Comparison of ENCODE assay signal across 8 mouse cellular contexts in the genomic region with DNA sequence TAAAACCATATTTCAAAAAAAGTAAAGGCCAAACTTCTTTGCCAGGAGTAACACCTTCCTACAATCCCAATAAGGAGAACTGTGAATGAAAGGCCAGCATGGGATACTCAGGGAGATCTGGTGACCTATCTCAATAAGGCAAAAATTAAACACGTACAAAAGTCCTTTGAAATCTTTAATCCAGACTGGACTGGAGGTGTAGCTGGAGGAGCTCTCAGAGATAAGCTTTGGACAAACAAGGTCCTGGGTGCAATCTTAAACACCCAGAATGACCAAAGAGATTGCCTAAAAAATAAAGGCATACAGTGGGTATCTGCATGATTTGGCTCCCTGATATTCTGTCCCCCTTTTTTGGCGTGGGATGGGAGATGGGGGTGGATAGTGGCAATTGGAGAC. TPM values are rescaled to one million over a fixed set of nuclear protein-coding genes. Genes with fewer than 3 reads are reported as not detected.
DNase-seq lines count a peak whose midpoint lies in the region; ATAC-seq and TF ChIP-seq lines count a peak whose summit lies in the region.

No protein-coding gene starts in this region.

- WGBS in heart, embryonic 13.5 days = 43% methylated on average over 2 of the region's 2 CpGs
- WGBS in heart, embryonic 16.5 days = 39% methylated on average over 2 of the region's 2 CpGs
- WGBS in macrophage (ENCODE audit: missing documents) = 0% methylated on average over 2 of the region's 2 CpGs

- H3K79me2 ChIP-seq in MEL (ENCODE audit: control insufficient read depth, insufficient read depth, low read length, poor library complexity) = peaks cover 57% of the 10 kb centered on the region
- peaks cover 60% of the 10 kb centered on the region for H3K79me2 ChIP-seq in macrophage (ENCODE audit: inconsistent target)

- no peaks in the 10 kb centered on the region for H3K9me3 ChIP-seq in heart, embryonic 13.5 days
- no peaks in the 10 kb centered on the region for H3K9me3 ChIP-seq in MEL (replicated peaks; ENCODE audit: insufficient read depth, low read length)
- H3K9me3 ChIP-seq in heart, embryonic 16.5 days (replicated peaks; ENCODE audit: control insufficient read depth, low read length) = no peaks in the 10 kb centered on the region

- TF ChIP-seq POLR2A in MEL (IDR thresholded peaks at IDR 0.05; ENCODE audit: control insufficient read depth in 1 of 2, insufficient read depth in 1 of 2, low read depth in 1 of 2, low read length in 2 of 2, poor library complexity in 1 of 2) = no peak

- ATAC-seq in heart, embryonic 13.5 days (ENCODE audit: extremely low read depth, insufficient number of reproducible peaks, low FRiP score, low TSS enrichment) = no peak
- ATAC-seq in heart, embryonic 16.5 days (replicated peaks; ENCODE audit: extremely low read depth, insufficient read depth, low FRiP score) = no peak
- ATAC-seq in monocyte, adult 5-6 weeks (replicated peaks; ENCODE audit: insufficient number of reproducible peaks, low FRiP score, low TSS enrichment, poor library complexity, severe bottlenecking) = no peak

- peaks cover 18% of the 10 kb centered on the region for H3K36me3 ChIP-seq in heart, embryonic 13.5 days
- H3K36me3 ChIP-seq in MEL (ENCODE audit: control insufficient read depth in 1 of 2, insufficient read depth in 2 of 2, low read length in 2 of 2) (peaks cover 22 to 42% of the 10 kb centered on the region in 2 experiments), macrophage (ENCODE audit: inconsistent target) (0 out of 2 replicates have a peak, but pooled peaks cover 1% of the 10 kb centered on the region)
- H3K36me3 ChIP-seq in heart, embryonic 16.5 days (ENCODE audit: control insufficient read depth, insufficient read depth) = 0 out of 2 replicates have a peak, but pooled peaks cover 4% of the 10 kb centered on the region

- no peak for DNase-seq in heart, adult 8-10 months (ENCODE audit: low spot score)
- no peak for DNase-seq in MEL (ENCODE audit: low read depth, low spot score)
- no peak for DNase-seq in embryo, embryonic 9.5 days (ENCODE audit: extremely low spot score)
- no peak for DNase-seq in left cerebral cortex, adult 9 months (ENCODE audit: low spot score in 2 of 2)

- no peak for TF ChIP-seq CTCF in MEL (IDR thresholded peaks at IDR 0.05 in 2 of 3, conservative IDR thresholded peaks at IDR 0.05 in 1 of 3; ENCODE audit: control insufficient read depth in 1 of 3, insufficient read depth in 1 of 3, low read depth in 2 of 3, low read length in 3 of 3, poor library complexity in 1 of 3, severe bottlenecking in 1 of 3)

- no peaks in the 10 kb centered on the region for H3K27me3 ChIP-seq in heart, embryonic 13.5 days (replicated peaks)
- no peaks in the 10 kb centered on the region for H3K27me3 ChIP-seq in MEL (ENCODE audit: control insufficient read depth in 1 of 2, insufficient read depth in 2 of 2, low read length in 2 of 2)
- H3K27me3 ChIP-seq in heart, embryonic 16.5 days (ENCODE audit: control insufficient read depth, insufficient read depth, low read length) = no peaks in the 10 kb centered on the region

- H3K9ac ChIP-seq in heart, embryonic 13.5 days = peak overlapping the region; percentile 98
- peak overlapping the region; percentile 94 for H3K9ac ChIP-seq in MEL (ENCODE audit: control insufficient read depth, low read depth, low read length, poor library complexity, severe bottlenecking)
- H3K9ac ChIP-seq in heart, embryonic 16.5 days (ENCODE audit: low read length) = peak overlapping the region; percentile 99

- peak overlapping the region; percentile 97 for H3K4me3 ChIP-seq in heart, embryonic 13.5 days
- H3K4me3 ChIP-seq in MEL (ENCODE audit: control insufficient read depth in 1 of 2, insufficient read depth in 1 of 2, low read depth in 2 of 2, low read length in 2 of 2) (peak overlapping the region; percentile 78 to 86), macrophage (ENCODE audit: inconsistent target) (peak overlapping the region; percentile 86)
- H3K4me3 ChIP-seq in heart, embryonic 16.5 days (ENCODE audit: low read length) = peak overlapping the region; percentile 97

- peak overlapping the region; percentile 76 for H3K4me2 ChIP-seq in heart, embryonic 13.5 days
- H3K4me2 ChIP-seq in heart, embryonic 16.5 days (ENCODE audit: low read depth, low read length) = peak overlapping the region; percentile 80

- H3K4me1 ChIP-seq in heart, embryonic 13.5 days = peaks cover 64% of the 10 kb centered on the region
- H3K4me1 ChIP-seq in MEL (ENCODE audit: control insufficient read depth in 1 of 2, insufficient read depth in 2 of 2, low read length in 2 of 2) = peaks cover 13 to 27% of the 10 kb centered on the region in 2 experiments
- peaks cover 54% of the 10 kb centered on the region for H3K4me1 ChIP-seq in heart, embryonic 16.5 days (ENCODE audit: control insufficient read depth, insufficient read depth, low read length)

- peak; percentile 36 to 57; a peak in 3 of 4 replicates for TF ChIP-seq EP300 in MEL (IDR thresholded peaks at IDR 0.05; ENCODE audit: low read depth in 1 of 2, low read length in 2 of 2)

- H3K27ac ChIP-seq in heart, embryonic 13.5 days (replicated peaks) = peak overlapping the region; percentile 100
- H3K27ac ChIP-seq in MEL (ENCODE audit: control insufficient read depth, low read depth, low read length) (peak overlapping the region; percentile 100), macrophage (peak overlapping the region; percentile 87)
- H3K27ac ChIP-seq in heart, embryonic 16.5 days (ENCODE audit: low read length) = peak overlapping the region; percentile 100

- TF ChIP-seq RAD21 in MEL (IDR thresholded peaks at IDR 0.05; ENCODE audit: low read depth, low read length) = no peak

TF ChIP-seq in MEL, 35 proteins besides CTCF, POLR2A, EP300 and RAD21 (continues in another document):
- peak; percentile 23; the same call in 1 of the 2 replicates for TF ChIP-seq ZNF384 (IDR thresholded peaks at IDR 0.05; ENCODE audit: low read depth, low read length)
- peak; percentile 41; the same call in 1 of the 2 replicates for TF ChIP-seq GATA1 (IDR thresholded peaks at IDR 0.05; ENCODE audit: low read depth, low read length)
- TF ChIP-seq ETS1 (IDR thresholded peaks at IDR 0.05; ENCODE audit: low read depth, low read length) = 0 out of 2 replicates have a peak, but pooled peaks have one; percentile 7
- no peak; the same call in 1 of the 2 replicates for TF ChIP-seq CHD1 (IDR thresholded peaks at IDR 0.05; ENCODE audit: low read depth, low read length)
- 0 out of 2 replicates have a peak, but pooled peaks have one; percentile 49 for TF ChIP-seq E2F4 (IDR thresholded peaks at IDR 0.05; ENCODE audit: borderline replicate concordance, low read depth, low read length)
- peak; percentile 13 for TF ChIP-seq SMC3 (IDR thresholded peaks at IDR 0.05; ENCODE audit: low read depth, low read length)
- no peak for TF ChIP-seq ELF1 (IDR thresholded peaks at IDR 0.05; ENCODE audit: low read depth, low read length)
- TF ChIP-seq MXI1 (IDR thresholded peaks at IDR 0.05; ENCODE audit: low read depth, low read length) = peak; percentile 55; the same call in 1 of the 2 replicates
- peak; percentile 47; the same call in 1 of the 2 replicates for TF ChIP-seq MAX (IDR thresholded peaks at IDR 0.05; ENCODE audit: low read length)
- TF ChIP-seq ZKSCAN1 (IDR thresholded peaks at IDR 0.05; ENCODE audit: low read depth, low read length) = no peak

RNA-seq across cellular contexts. Expression of a gene that starts 1.4 kb away (rescaled TPM):
- 50.1 and 51.8 TPM in 2 replicates for polyA plus RNA-seq in heart, embryonic 13.5 days (2015; fragmentation: Nextera tagmentation; extraction: Ambion mirVana)
- 100 to 1,000 TPM; 272 to 302 (median 297) TPM for total RNA-seq in heart, adult 8-10 months (2022)
- total RNA-seq in MEL (2012; rRNA removed) = 326 and 348 TPM in 2 replicates
- 100 to 1,000 TPM; 637 to 650 TPM for polyA plus RNA-seq in MEL (2012; ENCODE audit: insufficient read depth in 1 of 2, insufficient read length in 2 of 2, low read depth in 1 of 2, low replicate concordance in 2 of 2, missing spikeins in 1 of 2)
- 56.1 and 71.3 TPM in 2 replicates for polyA plus RNA-seq in heart, embryonic 16.5 days (2015; fragmentation: Nextera tagmentation; extraction: Ambion mirVana)
- 100 to 1,000 TPM in 9 of 26 experiments, 10 to 100 TPM in 17; 27.4 to 173 (median 89.6) TPM for total RNA-seq in macrophage (2018; cell fraction: chromatin; rRNA removed)
- total RNA-seq in macrophage (2018; cell fraction: cytosol; rRNA removed) = 100 to 1,000 TPM; 210 to 576 (median 331) TPM
- total RNA-seq in macrophage (2018; cell fraction: nucleus; rRNA removed) = 100 to 1,000 TPM; 108 to 439 (median 280) TPM
- polyA plus RNA-seq in macrophage (2018) = 217 to 859 TPM (median 380 TPM) in 3 replicates
- 811 to 879 TPM (median 868 TPM) in 3 replicates for total RNA-seq in monocyte, adult 5-6 weeks (2017)

RNA-seq across cellular contexts. Expression of a gene that starts 14.6 kb away (rescaled TPM):
- polyA plus RNA-seq in heart, embryonic 13.5 days (2015; fragmentation: Nextera tagmentation; extraction: Ambion mirVana) = 233 and 270 TPM in 2 replicates
- total RNA-seq in heart, adult 8-10 months (2022) = 100 to 1,000 TPM; 214 to 247 (median 224) TPM
- total RNA-seq in MEL (2012; rRNA removed) = 74.6 and 79.5 TPM in 2 replicates
- polyA plus RNA-seq in MEL (2012; ENCODE audit: insufficient read depth in 1 of 2, insufficient read length in 2 of 2, low read depth in 1 of 2, low replicate concordance in 2 of 2, missing spikeins in 1 of 2) (100 to 1,000 TPM in 1 of 2 experiments, not detected in 1; 160 TPM), macrophage (2018) (39.4 to 69.2 TPM (median 46.2 TPM) in 3 replicates)
- 374 and 420 TPM in 2 replicates for polyA plus RNA-seq in heart, embryonic 16.5 days (2015; fragmentation: Nextera tagmentation; extraction: Ambion mirVana)
- 10 to 100 TPM in 19 of 26 experiments, 1 to 10 TPM in 7; 2.4 to 30.8 (median 18.1) TPM for total RNA-seq in macrophage (2018; cell fraction: chromatin; rRNA removed)
- total RNA-seq in macrophage (2018; cell fraction: cytosol; rRNA removed) = 10 to 100 TPM; 42.4 to 74.6 (median 56.6) TPM
- total RNA-seq in macrophage (2018; cell fraction: nucleus; rRNA removed) = 10 to 100 TPM; 12.2 to 39.2 (median 23.1) TPM
- total RNA-seq in monocyte, adult 5-6 weeks (2017) = 35.5 to 40.2 TPM (median 39.7 TPM) in 3 replicates

RNA-seq across cellular contexts. Expression of a gene that starts 41.5 kb away (rescaled TPM):
- polyA plus RNA-seq in heart, embryonic 13.5 days (2015; fragmentation: Nextera tagmentation; extraction: Ambion mirVana) = 18.8 and 19.3 TPM in 2 replicates
- 10 to 100 TPM in 2 of 4 experiments, 1 to 10 TPM in 2; 7.4 to 15.0 (median 11.4) TPM for total RNA-seq in heart, adult 8-10 months (2022)
- 17.1 and 20.4 TPM in 2 replicates for total RNA-seq in MEL (2012; rRNA removed)
- polyA plus RNA-seq in MEL (2012; ENCODE audit: insufficient read depth in 1 of 2, insufficient read length in 2 of 2, low read depth in 1 of 2, low replicate concordance in 2 of 2, missing spikeins in 1 of 2) (10 to 100 TPM in 1 of 2 experiments, not detected in 1; 18.9 TPM), macrophage (2018) (8.8 to 17.3 TPM (median 13.7 TPM) in 3 replicates)
- 18.6 and 19.0 TPM in 2 replicates for polyA plus RNA-seq in heart, embryonic 16.5 days (2015; fragmentation: Nextera tagmentation; extraction: Ambion mirVana)
- 100 to 1,000 TPM in 11 of 26 experiments, 10 to 100 TPM in 15; 39.4 to 228 (median 75.4) TPM for total RNA-seq in macrophage (2018; cell fraction: chromatin; rRNA removed)
- 10 to 100 TPM; 14.0 to 31.8 (median 18.4) TPM for total RNA-seq in macrophage (2018; cell fraction: cytosol; rRNA removed)
- total RNA-seq in macrophage (2018; cell fraction: nucleus; rRNA removed) = 100 to 1,000 TPM in 5 of 26 experiments, 10 to 100 TPM in 21; 24.8 to 160 (median 66.0) TPM
- total RNA-seq in monocyte, adult 5-6 weeks (2017) = 23.3 to 53.6 TPM (median 28.7 TPM) in 3 replicates
